Mouse (Mus musculus): ENCODE data around the gene Prodh2.
A peak's percentile ranks its signal among the peaks of the same experiment; 100 is the strongest.

- peak; percentile 69 for TF ChIP-seq CTCF (IDR thresholded peaks at IDR 0.05)
- no peak for TF ChIP-seq EP300 (IDR thresholded peaks at IDR 0.05)
These were observed 3.0 kb upstream of the Prodh2 start for GRCm38 (mm10) chr7:30490251-30490956.
